In the genomic region with DNA sequence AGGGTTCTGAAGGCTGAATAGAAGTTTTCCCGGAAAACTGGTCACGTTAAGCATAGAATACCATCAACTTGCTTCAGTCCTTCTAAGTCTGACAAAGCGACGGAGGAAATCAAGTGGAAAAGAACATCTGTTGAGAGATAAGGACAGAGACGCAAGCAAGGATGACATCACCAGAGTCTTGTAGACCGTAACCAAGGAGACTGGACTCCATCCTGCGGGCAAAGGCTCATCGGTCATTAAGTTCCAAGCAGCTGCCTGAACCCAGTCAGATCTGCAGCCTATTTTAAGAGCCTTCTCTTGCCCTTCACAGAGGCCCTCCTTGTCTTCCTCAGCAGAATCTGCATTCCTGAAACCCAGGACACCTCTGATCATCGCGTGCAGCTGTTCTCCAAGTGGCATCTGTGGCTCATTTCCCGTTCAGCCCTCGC, we compare ENCODE assay signal across 11 mouse cellular contexts.
DNase-seq lines count a peak whose midpoint lies in the region; ATAC-seq and TF ChIP-seq lines count a peak whose summit lies in the region.
"Had no signal": no experiment of that assay in that cellular context is flagged by ENCODE, and none has a peak within 500 bp of the region (broad histone marks: within the 10 kb centered on the region; RNA-seq: fewer than 3 reads in every experiment).

No protein-coding gene starts in this region.

- peak overlapping the region; percentile 76 for H3K27ac ChIP-seq in gastrocnemius, adult 2 months
- peak overlapping the region; percentile 44; the same call in 1 of the 2 replicates for H3K27ac ChIP-seq in midbrain, embryonic 12.5 days (replicated peaks)
- no peak overlapping the region for H3K27ac ChIP-seq in midbrain, embryonic 15.5 days
- H3K27ac ChIP-seq in limb, embryonic 14.5 days (replicated peaks; ENCODE audit: low read depth, low read length) = no peak overlapping the region

- H3K9me3 ChIP-seq in midbrain, embryonic 12.5 days = no peaks in the 10 kb centered on the region
- H3K9me3 ChIP-seq in midbrain, embryonic 15.5 days = no peaks in the 10 kb centered on the region
- H3K9me3 ChIP-seq in limb, embryonic 14.5 days (ENCODE audit: control insufficient read depth, low read length) = no peaks in the 10 kb centered on the region

- no peak overlapping the region for H3K4me3 ChIP-seq in gastrocnemius, adult 2 months
- H3K4me3 ChIP-seq in midbrain, embryonic 12.5 days = no peak overlapping the region
- H3K4me3 ChIP-seq in midbrain, embryonic 15.5 days = no peak overlapping the region
- H3K4me3 ChIP-seq in limb, embryonic 14.5 days (replicated peaks; ENCODE audit: low read length) = no peak overlapping the region

- H3K4me2 ChIP-seq in midbrain, embryonic 12.5 days (replicated peaks) = no peak overlapping the region
- H3K4me2 ChIP-seq in midbrain, embryonic 15.5 days = no peak overlapping the region
- H3K4me2 ChIP-seq in limb, embryonic 14.5 days (replicated peaks; ENCODE audit: low read depth, low read length, severe bottlenecking) = no peak overlapping the region

- no peak for TF ChIP-seq CTCF in gastrocnemius, adult 2 months (IDR thresholded peaks at IDR 0.05)

- H3K4me1 ChIP-seq in midbrain, embryonic 12.5 days = peaks cover 70% of the 10 kb centered on the region
- peaks cover 37% of the 10 kb centered on the region for H3K4me1 ChIP-seq in midbrain, embryonic 15.5 days
- peaks cover 12% of the 10 kb centered on the region for H3K4me1 ChIP-seq in limb, embryonic 14.5 days (ENCODE audit: control insufficient read depth, insufficient read depth, low read length)

- ATAC-seq in midbrain, embryonic 12.5 days (ENCODE audit: low FRiP score, low read depth) = no peak
- ATAC-seq in midbrain, embryonic 15.5 days (replicated peaks) = no peak
- peak; percentile 76 for ATAC-seq in limb, embryonic 14.5 days (ENCODE audit: low FRiP score, low read depth)
- ATAC-seq: inflammation-experienced regulatory T-cells, adult 6 months had no signal

- H3K36me3 ChIP-seq in midbrain, embryonic 12.5 days = peaks cover 16% of the 10 kb centered on the region; the same call in 1 of the 2 replicates
- no peaks in the 10 kb centered on the region; the same call in 1 of the 2 replicates for H3K36me3 ChIP-seq in midbrain, embryonic 15.5 days (replicated peaks)
- 0 out of 2 replicates have a peak, but pooled peaks cover 4% of the 10 kb centered on the region for H3K36me3 ChIP-seq in limb, embryonic 14.5 days (ENCODE audit: control insufficient read depth, insufficient read depth, low read length)
- H3K36me3 ChIP-seq in splenic B cell, adult 2 months (ENCODE audit: control insufficient read depth, insufficient read depth, low read length, poor library complexity, severe bottlenecking) = no peaks in the 10 kb centered on the region; the same call in none of the 2 replicates

- no peak for TF ChIP-seq POLR2A in limb, embryonic 14.5 days (IDR thresholded peaks at IDR 0.05; ENCODE audit: borderline replicate concordance, extremely low read depth, insufficient read depth, insufficient read length)

- no peak overlapping the region for H3K9ac ChIP-seq in midbrain, embryonic 12.5 days (replicated peaks)
- H3K9ac ChIP-seq in midbrain, embryonic 15.5 days = no peak overlapping the region
- no peak overlapping the region for H3K9ac ChIP-seq in limb, embryonic 14.5 days (ENCODE audit: low read depth, low read length, severe bottlenecking)

- 54% methylated on average over 12 of the region's 12 CpGs for WGBS in midbrain, embryonic 12.5 days
- WGBS in midbrain, embryonic 15.5 days = 56% methylated on average over 12 of the region's 12 CpGs
- 58% methylated on average over 12 of the region's 12 CpGs for WGBS in limb, embryonic 14.5 days

- peak; percentile 72 for DNase-seq in gastrocnemius, adult 2 months
- no peak for DNase-seq in gastrocnemius, postnatal 10 days
- peak; percentile 61 for DNase-seq in limb, embryonic 14.5 days (ENCODE audit: low spot score)
- DNase-seq in splenic B cell, adult 2 months (ENCODE audit: low read depth, low spot score) = peak; percentile 46
- no peak for DNase-seq in layer of hippocampus, adult 9-10 months (ENCODE audit: low spot score)
- no peak for DNase-seq in adrenal gland, postnatal 14 days
- DNase-seq: adrenal gland, adult 2 months; lung, postnatal 36 days had no signal

- no peaks in the 10 kb centered on the region for H3K27me3 ChIP-seq in midbrain, embryonic 12.5 days
- H3K27me3 ChIP-seq in midbrain, embryonic 15.5 days (replicated peaks) = no peaks in the 10 kb centered on the region
- no peaks in the 10 kb centered on the region for H3K27me3 ChIP-seq in limb, embryonic 14.5 days (ENCODE audit: control insufficient read depth, insufficient read depth, low read length)
- no peaks in the 10 kb centered on the region for H3K27me3 ChIP-seq in splenic B cell, adult 2 months (ENCODE audit: control insufficient read depth, insufficient read depth, low read length, poor library complexity, severe bottlenecking)

- intact Hi-C loops in gastrocnemius, adult 2 months (cut with DNase I) = no loop called here

Comparison
In these comparisons a context has a peak if more than half of its experiments do, and no peak if none do; other contexts are left out.
1. DNase-seq: peak in gastrocnemius, adult 2 months (single experiment), limb, embryonic 14.5 days (single experiment) and splenic B cell, adult 2 months (single experiment); none in gastrocnemius, postnatal 10 days (single experiment), layer of hippocampus, adult 9-10 months (single experiment) and adrenal gland, postnatal 14 days (single experiment).
2. H3K27ac ChIP-seq: peak in gastrocnemius, adult 2 months (single experiment) and midbrain, embryonic 12.5 days (single experiment); none in midbrain, embryonic 15.5 days (single experiment) and limb, embryonic 14.5 days (single experiment).